Mouse (Mus musculus) retina, adult 2 months (tissue): ENCODE results near the gene Mpc1.
"Not testable (repeated sequence)": the region's sequence is repeated elsewhere in the genome, so short reads cannot be mapped to it uniquely, and the experiment has no call there.

ENCODE experiments used
- DNase-seq: peaks from one replicate; pipeline ENCODE4 v3.0.0-alpha.2; 2012; ENCODE audit warnings: low read depth, low spot score

Gene Mpc1

GRCm38 (mm10) chr17:8278356-8278755, 4.3 kb upstream of the Mpc1 start:
- DNase-seq, result no peak

GRCm38 (mm10) chr17:8283526-8284253, 986 bp downstream of the Mpc1 start:
- peak; percentile 88 for DNase-seq

GRCm38 (mm10) chr17:8284254-8284661, 1.6 kb downstream of the Mpc1 start:
- DNase-seq, result no peak

GRCm38 (mm10) chr17:8285056-8285455, 2.4 kb downstream of the Mpc1 start:
- DNase-seq, result no peak

GRCm38 (mm10) chr17:8286987-8287386, 4.3 kb downstream of the Mpc1 start:
- DNase-seq, result no peak

GRCm38 (mm10) chr17:8289993-8290679, 7.4 kb downstream of the Mpc1 start:
- DNase-seq, result no peak

- no peak for DNase-seq
These were observed 8.0 kb downstream of the Mpc1 start for GRCm38 (mm10) chr17:8290736-8291135.

- DNase-seq, result no peak
These were observed 13.1 kb downstream of the Mpc1 start for GRCm38 (mm10) chr17:8295825-8296224.

- DNase-seq, result no peak
These were observed 13.7 kb downstream of the Mpc1 start for GRCm38 (mm10) chr17:8296313-8296844.

GRCm38 (mm10) chr17:8297746-8298145, 15.0 kb downstream of the Mpc1 start:
- no peak for DNase-seq

- no peak for DNase-seq
These were observed 15.6 kb downstream of the Mpc1 start for GRCm38 (mm10) chr17:8298281-8298680.

- DNase-seq, result no peak
These were observed 16.8 kb downstream of the Mpc1 start for GRCm38 (mm10) chr17:8299524-8299923.

GRCm38 (mm10) chr17:8301515-8301914, 18.8 kb downstream of the Mpc1 start:
- no peak for DNase-seq

- no peak for DNase-seq
These were observed 20.2 kb downstream of the Mpc1 start for GRCm38 (mm10) chr17:8302772-8303438.

GRCm38 (mm10) chr17:8303671-8304070, 21.0 kb downstream of the Mpc1 start:
- no peak for DNase-seq

GRCm38 (mm10) chr17:8305801-8306200, 23.1 kb downstream of the Mpc1 start:
- no peak for DNase-seq

- DNase-seq, result peak; percentile 92
These were observed 28.3 kb downstream of the Mpc1 start, which contains the start of gene Sft2d1 for GRCm38 (mm10) chr17:8310838-8311614. Gene Sft2d1, plus strand, starts transcription at chr17:8311102.

- DNase-seq, result no peak
These were observed 29.0 kb downstream of the Mpc1 start for GRCm38 (mm10) chr17:8311751-8312150.

GRCm38 (mm10) chr17:8313976-8314375, 31.3 kb downstream of the Mpc1 start:
- DNase-seq, result no peak

GRCm38 (mm10) chr17:8316251-8316650, 33.5 kb downstream of the Mpc1 start:
- DNase-seq, result no peak

GRCm38 (mm10) chr17:8326877-8327276, 44.2 kb downstream of the Mpc1 start:
- DNase-seq, result not testable (repeated sequence)
